Mouse (Mus musculus) macrophage (primary cell): ENCODE data around the gene Ugt1a2. TPM values are rescaled to one million over a fixed set of nuclear protein-coding genes. Genes with fewer than 3 reads are reported as not detected.

Experiments
- H3K27ac ChIP-seq: fragments of 350-480 bp; formaldehyde crosslinking; 2 replicates; pipeline ENCODE4 v1.9.0; 2021
- H3K36me3 ChIP-seq: fragments of 350-480 bp; formaldehyde crosslinking; 2 replicates; pipeline ENCODE4 v1.9.0; 2021; ENCODE audit errors: inconsistent target
- H3K4me3 ChIP-seq: fragments of 350-480 bp; formaldehyde crosslinking; 2 replicates; pipeline ENCODE4 v1.9.0; 2021; ENCODE audit errors: inconsistent target
- H3K79me2 ChIP-seq: fragments of 350-480 bp; formaldehyde crosslinking; 2 replicates; pipeline ENCODE4 v1.9.0; 2021; ENCODE audit errors: inconsistent target
- WGBS: methylation state at CpG from one replicate; pipeline ENCODE4 v1.1.7; 2026; ENCODE audit warnings: inconsistent platforms; ENCODE audit not compliant: missing documents; 5-methylcytosine and 5-hydroxymethylcytosine counted together
- polyA plus RNA-seq: library from polyadenylated mRNA; stranded (reverse); fragments of 250-400 nt; gene quantifications from 3 replicates; pipeline ENCODE4 v1.2.4, GENCODE M21; 2018; ENCODE audit warnings: inconsistent platforms

Gene Ugt1a2
- polyA plus RNA-seq, 1 experiment from 2014 or later: 0.14 TPM

DNA sequence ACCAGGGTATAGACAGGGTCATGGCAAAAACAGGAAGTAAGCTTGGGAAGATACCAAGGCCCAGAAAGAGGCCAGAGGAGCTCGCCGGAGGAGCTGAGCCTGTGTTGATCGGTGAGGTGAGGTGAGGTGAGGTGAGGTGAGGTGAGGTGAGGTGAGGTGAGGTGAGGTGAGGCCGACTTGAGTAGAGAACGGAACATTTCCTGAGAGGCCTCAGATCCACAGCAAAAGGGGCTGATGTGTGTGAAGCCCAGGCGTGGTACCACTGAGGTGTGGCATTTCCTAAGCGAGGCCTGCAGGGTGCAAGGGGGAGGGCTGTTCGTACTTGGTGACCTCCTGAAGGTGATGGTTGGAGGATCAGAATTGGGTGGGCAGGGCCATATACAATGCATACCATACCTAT, 52.7 kb downstream of the Ugt1a2 start:
- H3K27ac ChIP-seq: no peak overlapping the region
- H3K4me3 ChIP-seq: no peak overlapping the region
- no peaks in the 10 kb centered on the region for H3K36me3 ChIP-seq
- 61% methylated on average over 8 of the region's 8 CpGs for WGBS
- no peaks in the 10 kb centered on the region for H3K79me2 ChIP-seq

DNA sequence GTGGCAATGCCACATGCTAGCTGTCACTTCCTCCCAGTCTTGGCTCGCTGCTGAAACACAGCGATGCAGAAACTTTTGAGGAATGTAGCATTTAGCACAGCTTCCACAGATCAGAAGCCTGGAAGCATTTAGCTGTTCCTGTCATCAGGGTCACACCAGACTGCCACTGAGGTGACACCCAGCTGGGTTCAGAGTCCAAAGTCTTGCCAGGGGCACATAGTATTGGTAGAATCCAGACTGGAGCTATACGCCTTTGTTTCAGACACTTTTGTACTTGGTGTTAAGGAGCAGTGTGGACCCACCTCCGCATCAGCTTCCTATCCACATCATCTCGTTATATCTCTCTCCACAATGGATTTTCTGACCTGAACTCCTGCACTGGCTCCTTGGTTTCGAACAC, 53.1 kb downstream of the Ugt1a2 start:
- Histone ChIP-seq H3K27ac (no peak overlapping the region), H3K79me2 (no peaks in the 10 kb centered on the region), H3K36me3 (no peaks in the 10 kb centered on the region), H3K4me3 (no peak overlapping the region)
- 76% methylated on average over 6 of the region's 6 CpGs for WGBS

- 91% methylated on average over 12 of the region's 12 CpGs for WGBS
- H3K36me3 ChIP-seq: no peaks in the 10 kb centered on the region
- no peak overlapping the region for H3K27ac ChIP-seq
- no peak overlapping the region for H3K4me3 ChIP-seq
- no peaks in the 10 kb centered on the region for H3K79me2 ChIP-seq
These were observed 54.5 kb downstream of the Ugt1a2 start for GRCm38 (mm10) chr1:88254793-88255465.

DNA sequence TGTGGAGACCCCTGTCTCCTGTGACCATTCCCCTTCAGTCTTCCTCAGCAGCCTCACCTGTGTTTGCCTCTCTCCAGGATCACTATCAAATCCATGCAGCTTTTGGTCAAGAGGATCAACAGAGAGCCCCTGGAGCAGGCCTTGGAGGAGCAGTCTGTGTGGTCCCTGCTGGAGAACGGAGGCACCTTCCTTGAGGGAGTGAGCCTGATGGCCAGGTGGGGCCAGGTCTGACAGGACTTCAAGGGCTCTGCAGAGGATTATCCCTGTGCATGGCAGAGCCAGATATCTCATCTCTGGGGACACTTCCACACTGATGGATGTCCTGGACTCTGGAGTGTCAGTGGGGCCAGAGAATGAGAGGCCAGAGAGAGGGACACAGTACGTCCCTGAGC, 55.1 kb downstream of the Ugt1a2 start:
- 62% methylated on average over 2 of the region's 2 CpGs for WGBS
- no peaks in the 10 kb centered on the region for H3K79me2 ChIP-seq
- no peak overlapping the region for H3K27ac ChIP-seq
- no peaks in the 10 kb centered on the region for H3K36me3 ChIP-seq
- H3K4me3 ChIP-seq: no peak overlapping the region

DNA sequence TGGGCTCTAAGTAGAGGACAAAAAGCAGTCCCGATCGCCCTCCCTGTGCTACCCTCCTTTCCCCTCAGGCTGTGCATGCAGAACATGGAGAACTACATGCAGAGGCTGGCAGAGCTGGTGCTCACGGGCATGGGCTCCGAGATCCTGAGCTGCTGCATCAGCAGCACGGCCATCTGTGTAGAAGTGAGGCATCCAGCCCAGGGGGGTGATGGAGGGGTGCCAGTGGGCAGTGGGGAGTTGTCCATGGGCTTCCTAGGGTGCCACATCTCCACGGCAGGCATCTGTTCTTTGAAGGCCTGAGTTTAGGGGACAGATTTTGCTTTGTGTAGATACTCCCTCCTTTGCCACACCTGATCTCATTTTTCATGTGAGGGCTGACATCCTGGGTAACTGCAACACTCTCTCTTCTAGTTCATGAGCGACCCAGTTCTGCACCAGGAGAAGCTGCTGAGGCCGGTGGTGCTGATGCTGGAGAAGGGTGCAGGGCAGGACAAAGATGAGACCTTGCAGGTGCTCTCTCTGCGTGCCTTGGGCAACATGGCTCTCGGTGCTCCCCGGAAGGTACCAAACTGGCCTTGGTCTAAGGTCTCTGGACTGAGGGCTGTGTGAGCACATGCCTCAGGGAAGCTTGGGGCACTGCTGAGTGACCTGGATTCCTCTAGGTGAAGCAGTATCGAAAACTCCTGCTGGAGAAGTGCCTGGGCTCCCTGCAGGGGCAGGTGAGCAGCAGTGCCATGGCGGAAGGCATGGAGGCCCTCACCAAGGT, 55.8 kb downstream of the Ugt1a2 start:
- H3K27ac ChIP-seq: no peak overlapping the region
- H3K79me2 ChIP-seq: no peaks in the 10 kb centered on the region
- H3K36me3 ChIP-seq: no peaks in the 10 kb centered on the region
- H3K4me3 ChIP-seq: no peak overlapping the region
- 85% methylated on average over 13 of the region's 13 CpGs for WGBS

GRCm38 (mm10) chr1:88256886-88257663, 56.7 kb downstream of the Ugt1a2 start:
- Histone ChIP-seq H3K79me2 (no peaks in the 10 kb centered on the region), H3K27ac (no peak overlapping the region), H3K36me3 (no peaks in the 10 kb centered on the region), H3K4me3 (no peak overlapping the region)
- 83% methylated on average over 10 of the region's 10 CpGs for whole genome bisulfite sequencing

- Histone ChIP-seq H3K79me2 (no peaks in the 10 kb centered on the region), H3K4me3 (no peak overlapping the region), H3K27ac (no peak overlapping the region), H3K36me3 (peaks cover under 1% of the 10 kb centered on the region; the same call in 1 of the 2 replicates)
- 85% methylated on average over 6 of the region's 6 CpGs for WGBS
These were observed 57.3 kb downstream of the Ugt1a2 start for GRCm38 (mm10) chr1:88257681-88258080.

DNA sequence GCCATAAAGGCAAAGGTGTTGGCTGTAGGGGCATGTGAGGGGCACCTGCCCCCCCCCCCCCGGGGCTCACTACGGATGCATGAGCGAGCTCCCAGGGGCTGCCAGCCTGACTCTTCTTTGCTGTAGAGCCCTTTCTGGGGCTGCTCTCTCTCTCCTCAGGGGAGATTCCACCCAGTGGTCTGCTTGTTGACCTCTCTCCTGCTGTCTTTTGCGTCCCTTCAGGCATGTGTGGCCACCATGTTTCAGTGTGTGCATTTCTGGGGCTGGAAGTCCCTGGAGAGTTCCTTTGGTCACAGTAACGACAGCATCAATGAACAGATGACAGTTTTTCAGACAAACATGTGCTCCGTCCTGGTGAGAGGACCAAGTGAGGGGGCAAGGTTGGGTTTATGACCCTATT, 58.0 kb downstream of the Ugt1a2 start:
- H3K4me3 ChIP-seq: no peak overlapping the region
- 72% methylated on average over 6 of the region's 6 CpGs for WGBS

DNA sequence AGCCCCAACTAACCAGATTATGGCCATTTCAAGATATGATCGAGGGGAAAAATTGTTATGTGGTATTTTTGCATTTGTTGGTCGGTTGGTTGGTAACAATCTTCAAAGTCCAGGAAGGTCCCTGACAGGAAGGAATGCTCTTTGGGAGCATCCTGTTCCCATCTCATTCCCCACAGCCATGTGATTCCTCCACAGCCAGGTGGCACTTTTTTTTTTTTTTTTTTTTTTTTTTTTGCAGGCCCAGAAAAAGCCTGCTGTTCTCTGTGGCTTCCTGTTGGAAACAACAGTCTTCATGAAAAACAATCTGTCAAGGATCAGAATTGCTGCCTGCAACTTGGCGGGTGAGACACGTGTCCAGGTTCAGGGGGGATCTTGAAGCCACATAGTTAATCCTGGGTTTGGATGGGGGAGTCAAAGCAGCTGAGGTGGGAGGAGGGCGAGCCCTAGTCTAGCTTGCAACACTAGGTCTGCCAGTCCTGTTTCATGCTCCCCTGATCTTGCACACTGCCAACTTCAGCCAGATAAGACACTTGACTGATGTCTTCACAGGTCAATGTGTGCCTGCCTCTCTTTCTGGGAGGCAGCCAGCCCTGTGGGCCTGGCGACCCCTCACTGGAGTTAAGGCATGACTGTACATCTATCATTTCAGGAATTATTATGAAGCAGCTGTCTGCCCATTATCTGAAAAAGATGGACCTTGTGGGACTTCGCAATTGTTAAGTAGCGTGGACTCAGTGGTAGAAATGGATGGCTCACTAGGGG, 58.7 kb downstream of the Ugt1a2 start:
- peaks cover 15% of the 10 kb centered on the region for H3K36me3 ChIP-seq
- 51% methylated on average over 8 of the region's 8 CpGs for WGBS
- no peak overlapping the region for H3K4me3 ChIP-seq
- no peaks in the 10 kb centered on the region for H3K79me2 ChIP-seq
- H3K27ac ChIP-seq: no peak overlapping the region

More for the DNA sequence above, 58.0 kb downstream of the Ugt1a2 start:
- Histone ChIP-seq H3K27ac (no peak overlapping the region), H3K79me2 (no peaks in the 10 kb centered on the region), H3K36me3 (peaks cover 8% of the 10 kb centered on the region)

- H3K27ac ChIP-seq: no peak overlapping the region
- no peaks in the 10 kb centered on the region for H3K79me2 ChIP-seq
- peaks cover 20% of the 10 kb centered on the region for H3K36me3 ChIP-seq
- H3K4me3 ChIP-seq: no peak overlapping the region
- 85% methylated on average over 4 of the region's 4 CpGs for WGBS
These were observed 59.2 kb downstream of the Ugt1a2 start for GRCm38 (mm10) chr1:88259643-88260024.

DNA sequence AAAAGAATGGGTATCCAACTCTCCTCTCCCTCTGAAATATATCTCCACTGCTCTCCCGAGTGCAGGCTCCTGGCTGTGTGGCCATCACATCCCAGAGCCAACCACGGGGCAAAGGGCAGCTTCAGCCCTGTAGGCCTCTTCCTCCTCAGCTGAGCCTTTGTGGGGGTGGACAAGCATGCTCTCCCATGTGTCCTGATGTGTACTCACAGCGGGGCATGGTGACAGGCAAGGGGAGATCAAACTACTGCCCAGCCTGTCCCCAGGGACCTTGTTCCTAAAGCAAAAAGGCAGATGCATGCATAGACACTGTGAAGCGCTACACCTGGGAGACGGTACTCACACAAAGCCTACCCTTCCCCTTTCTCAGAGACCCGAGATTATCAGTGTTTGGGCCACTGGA, 59.7 kb downstream of the Ugt1a2 start:
- Histone ChIP-seq H3K4me3 (no peak overlapping the region), H3K36me3 (peaks cover 25% of the 10 kb centered on the region), H3K27ac (no peak overlapping the region), H3K79me2 (no peaks in the 10 kb centered on the region)
- WGBS: 82% methylated on average over 6 of the region's 6 CpGs

- H3K79me2 ChIP-seq: no peaks in the 10 kb centered on the region
- no peak overlapping the region for H3K27ac ChIP-seq
- H3K36me3 ChIP-seq: peaks cover 32% of the 10 kb centered on the region
- 63% methylated on average over 10 of the region's 10 CpGs for WGBS
- H3K4me3 ChIP-seq: no peak overlapping the region
These were observed 60.4 kb downstream of the Ugt1a2 start for GRCm38 (mm10) chr1:88260604-88261377.

GRCm38 (mm10) chr1:88261706-88262105, 61.3 kb downstream of the Ugt1a2 start:
- Histone ChIP-seq H3K79me2 (no peaks in the 10 kb centered on the region), H3K27ac (no peak overlapping the region), H3K4me3 (no peak overlapping the region), H3K36me3 (peaks cover 41% of the 10 kb centered on the region)
- 88% methylated on average over 7 of the region's 7 CpGs for WGBS

DNA sequence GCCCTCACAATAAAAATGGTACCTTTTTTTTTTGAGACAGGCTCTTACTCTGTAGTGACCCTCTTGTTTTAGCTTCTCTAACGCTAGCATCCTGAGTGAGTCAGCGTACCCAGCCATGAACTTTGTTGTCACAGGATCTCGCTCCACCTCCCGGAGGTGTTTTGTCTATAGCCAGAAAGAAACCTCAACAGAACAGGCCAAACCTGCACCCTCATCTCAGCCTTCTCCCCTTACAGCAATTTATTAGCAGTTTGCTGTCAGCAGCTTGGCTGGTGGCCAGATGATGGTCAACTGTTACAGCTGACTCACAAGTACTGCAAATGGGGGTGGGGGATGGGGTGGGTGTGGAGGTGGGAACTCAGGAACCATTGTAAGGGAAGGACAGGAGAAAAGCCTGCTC, 61.9 kb downstream of the Ugt1a2 start:
- WGBS: 48% methylated on average over 4 of the region's 4 CpGs
- H3K36me3 ChIP-seq: peaks cover 47% of the 10 kb centered on the region
- H3K79me2 ChIP-seq: no peaks in the 10 kb centered on the region
- no peak overlapping the region for H3K27ac ChIP-seq
- H3K4me3 ChIP-seq: no peak overlapping the region
